Mouse (Mus musculus): ENCODE results near the gene Gnai2.

The Gnai2 gene

GRCm38 (mm10) chr9:107635279-107636028, at the start of gene Gnai2:
Gnai2 (minus strand) TSS chr9:107635367.
- DNase-seq, result peak; percentile 98

GRCm38 (mm10) chr9:107682405-107682804, 47.2 kb upstream of the Gnai2 start:
- no peak for DNase-seq

- no peak for DNase-seq
These were observed 44.3 kb upstream of the Gnai2 start, which contains the start of gene Gnat1 for GRCm38 (mm10) chr9:107679501-107679900. Gnat1 (minus strand) TSS chr9:107679712.

- DNase-seq, result no peak
These were observed 43.7 kb upstream of the Gnai2 start for GRCm38 (mm10) chr9:107678861-107679260.

GRCm38 (mm10) chr9:107677819-107678526, 42.8 kb upstream of the Gnai2 start:
- peak; percentile 89 for DNase-seq

GRCm38 (mm10) chr9:107677091-107677784, 42.1 kb upstream of the Gnai2 start:
- peak; percentile 61 for DNase-seq

GRCm38 (mm10) chr9:107676302-107676701, 41.1 kb upstream of the Gnai2 start:
- DNase-seq, result no peak

GRCm38 (mm10) chr9:107675671-107676301, 40.6 kb upstream of the Gnai2 start:
- DNase-seq, result peak; percentile 67

GRCm38 (mm10) chr9:107674609-107675429, 39.7 kb upstream of the Gnai2 start:
- DNase-seq, result peak; percentile 72

GRCm38 (mm10) chr9:107670259-107670658, 35.1 kb upstream of the Gnai2 start:
- DNase-seq, result peak; percentile 78

- peak; percentile 57 for DNase-seq
These were observed 34.3 kb upstream of the Gnai2 start, which contains the start of gene Slc38a3 for GRCm38 (mm10) chr9:107669480-107669945. Slc38a3 (minus strand) TSS chr9:107669530.

GRCm38 (mm10) chr9:107668916-107669315, 33.7 kb upstream of the Gnai2 start:
- no peak for DNase-seq

GRCm38 (mm10) chr9:107668011-107668410, 32.8 kb upstream of the Gnai2 start:
- DNase-seq, result no peak

GRCm38 (mm10) chr9:107667219-107667618, 32.1 kb upstream of the Gnai2 start:
- peak; percentile 49 for DNase-seq

GRCm38 (mm10) chr9:107666751-107667205, 31.6 kb upstream of the Gnai2 start:
- no peak for DNase-seq

GRCm38 (mm10) chr9:107665308-107665707, 30.1 kb upstream of the Gnai2 start:
- no peak for DNase-seq

GRCm38 (mm10) chr9:107663525-107663924, 28.4 kb upstream of the Gnai2 start:
- no peak for DNase-seq

- no peak for DNase-seq
These were observed 27.2 kb upstream of the Gnai2 start for GRCm38 (mm10) chr9:107662342-107662741.

- DNase-seq, result no peak
These were observed 25.6 kb upstream of the Gnai2 start for GRCm38 (mm10) chr9:107660777-107661176.

- DNase-seq, result no peak
These were observed 24.8 kb upstream of the Gnai2 start for GRCm38 (mm10) chr9:107659961-107660360.

GRCm38 (mm10) chr9:107659551-107659950, 24.4 kb upstream of the Gnai2 start:
- no peak for DNase-seq

GRCm38 (mm10) chr9:107658096-107658495, 22.9 kb upstream of the Gnai2 start:
- no peak for DNase-seq
